Mouse (Mus musculus) lung, embryonic 14.5 days (tissue): ENCODE data around the gene Ptprd. TPM values are rescaled to one million over a fixed set of nuclear protein-coding genes. Genes with fewer than 3 reads are reported as not detected.
"Not testable (repeated sequence)": the region's sequence is repeated elsewhere in the genome, so short reads cannot be mapped to it uniquely, and the experiment has no call there.

Source experiments
- ATAC-seq: fragments of 200-750 bp; cut with Nextera tagmentation; 2 replicates; pipeline ENCODE4 v1.8.0; 2017; ENCODE audit warnings: mild to moderate bottlenecking, moderate TSS enrichment, moderate library complexity; ENCODE audit not compliant: insufficient read depth
- DNase-seq: peaks from one replicate; pipeline ENCODE4 v3.0.0-alpha.2; 2015
- H3K27ac ChIP-seq: fragments of 300-500 bp; sonication (generic); 2 replicates; pipeline ENCODE4 v1.5.1; 2014; ENCODE audit warnings: low read depth, mild to moderate bottlenecking, moderate library complexity
- H3K27me3 ChIP-seq: fragments of 300-500 bp; sonication (generic); 2 replicates; pipeline ENCODE4 v1.6.1; 2014; ENCODE audit warnings: low read length, control low read depth; ENCODE audit not compliant: insufficient read depth
- H3K36me3 ChIP-seq: fragments of 300-500 bp; sonication (generic); 2 replicates; pipeline ENCODE4 v1.6.1; 2014; ENCODE audit warnings: control low read depth; ENCODE audit not compliant: insufficient read depth
- H3K4me1 ChIP-seq: fragments of 300-500 bp; sonication (generic); 2 replicates; pipeline ENCODE4 v1.6.1; 2014; ENCODE audit warnings: antibody characterized with exemption, control low read depth; ENCODE audit not compliant: insufficient read depth
- H3K4me2 ChIP-seq: fragments of 300-500 bp; sonication (generic); 2 replicates; pipeline ENCODE4 v1.6.1; 2014; ENCODE audit warnings: mild to moderate bottlenecking
- H3K4me3 ChIP-seq: fragments of 300-500 bp; sonication (generic); 2 replicates; pipeline ENCODE4 v1.5.1; 2014; ENCODE audit warnings: low read depth, low read length
- H3K9ac ChIP-seq: fragments of 300-500 bp; sonication (generic); 2 replicates; pipeline ENCODE4 v1.6.1; 2014
- H3K9me3 ChIP-seq: fragments of 300-500 bp; sonication (generic); 2 replicates; pipeline ENCODE4 v1.6.1; 2016; ENCODE audit warnings: low read depth, low read length, control low read depth
- CTCF ChIP-seq: IDR thresholded peaks from 2 replicates; pipeline ENCODE4 v1.5.1; 2016; ENCODE audit warnings: antibody characterized with exemption, low read depth
- WGBS: fragments of 180-500 bp; shearing (Covaris S2); extraction: QIAGEN DNeasy Blood & Tissue Kit; methylation state at CpG from one replicate; pipeline ENCODE4 v1.1.7; 2014; 5-methylcytosine and 5-hydroxymethylcytosine counted together
- polyA plus RNA-seq: library from polyadenylated mRNA; unstranded; fragments of >200 nt; fragmentation: Nextera tagmentation; extraction: Ambion mirVana; gene quantifications from 2 replicates; pipeline ENCODE4 v1.2.1, GENCODE M21; 2014

Gene Ptprd
- polyA plus RNA-seq, 1 experiment from 2014 or later = 25.3 TPM

- Histone ChIP-seq H3K4me3 (no peak overlapping the region), H3K36me3 (no peaks in the 10 kb centered on the region), H3K4me2 (no peak overlapping the region), H3K27ac (no peak overlapping the region), H3K4me1 (peaks cover 8% of the 10 kb centered on the region; the same call in 1 of the 2 replicates), H3K9ac (no peak overlapping the region), H3K27me3 (no peaks in the 10 kb centered on the region), H3K9me3 (no peaks in the 10 kb centered on the region)
- ATAC-seq (0 out of 2 replicates have a peak, but pooled peaks have one; percentile 21), DNase-seq (peak; percentile 60)
- TF ChIP-seq CTCF = no peak
- WGBS = 37% methylated on average over 6 of the region's 6 CpGs
Measured at GRCm38 (mm10) chr4:76440791-76441364, 1770.9 kb downstream of the Ptprd start.

GRCm38 (mm10) chr4:76438496-76439079, 1773.2 kb downstream of the Ptprd start:
- H3K4me2 ChIP-seq = no peak overlapping the region
- H3K4me3 ChIP-seq = no peak overlapping the region
- no peak overlapping the region for H3K27ac ChIP-seq
- 68% methylated on average over 6 of the region's 6 CpGs for WGBS
- H3K9ac ChIP-seq = no peak overlapping the region
- peaks cover 8% of the 10 kb centered on the region; the same call in 1 of the 2 replicates for H3K4me1 ChIP-seq
- H3K9me3 ChIP-seq = no peaks in the 10 kb centered on the region
- H3K27me3 ChIP-seq = no peaks in the 10 kb centered on the region
- ATAC-seq = no peak
- no peak for DNase-seq
- H3K36me3 ChIP-seq = no peaks in the 10 kb centered on the region
- no peak for TF ChIP-seq CTCF

GRCm38 (mm10) chr4:76438068-76438467, 1773.7 kb downstream of the Ptprd start:
- 83% methylated on average over 4 of the region's 4 CpGs for WGBS
- Histone ChIP-seq H3K27me3 (no peaks in the 10 kb centered on the region), H3K4me1 (peaks cover 8% of the 10 kb centered on the region; the same call in 1 of the 2 replicates), H3K36me3 (no peaks in the 10 kb centered on the region), H3K4me3 (no peak overlapping the region), H3K9ac (no peak overlapping the region), H3K4me2 (no peak overlapping the region), H3K27ac (no peak overlapping the region), H3K9me3 (no peaks in the 10 kb centered on the region)
- DNase-seq (no peak), ATAC-seq (no peak)
- TF ChIP-seq CTCF = no peak

- 55% methylated on average over 5 of the region's 5 CpGs for WGBS
- Histone ChIP-seq H3K4me2 (no peak overlapping the region), H3K27ac (no peak overlapping the region), H3K4me3 (no peak overlapping the region), H3K9me3 (no peaks in the 10 kb centered on the region), H3K27me3 (no peaks in the 10 kb centered on the region), H3K36me3 (no peaks in the 10 kb centered on the region), H3K4me1 (peaks cover 6% of the 10 kb centered on the region; the same call in 1 of the 2 replicates), H3K9ac (no peak overlapping the region)
- ATAC-seq (no peak), DNase-seq (no peak)
- TF ChIP-seq CTCF = no peak
Measured at GRCm38 (mm10) chr4:76435920-76436319, 1775.8 kb downstream of the Ptprd start.

GRCm38 (mm10) chr4:76429769-76430168, 1782.0 kb downstream of the Ptprd start:
- DNase-seq = no peak
- Histone ChIP-seq H3K9ac (no peak overlapping the region), H3K4me3 (no peak overlapping the region), H3K36me3 (no peaks in the 10 kb centered on the region), H3K9me3 (no peaks in the 10 kb centered on the region), H3K4me2 (no peak overlapping the region), H3K27ac (no peak overlapping the region), H3K4me1 (no peaks in the 10 kb centered on the region), H3K27me3 (no peaks in the 10 kb centered on the region)
- no peak for TF ChIP-seq CTCF
- ATAC-seq = no peak
- WGBS = 57% methylated on average over 3 of the region's 3 CpGs

- H3K9ac ChIP-seq, H3K4me1 ChIP-seq, H3K27ac ChIP-seq, H3K9me3 ChIP-seq, DNase-seq, H3K4me2 ChIP-seq, ATAC-seq, H3K4me3 ChIP-seq, H3K27me3 ChIP-seq, H3K36me3 ChIP-seq: not testable (repeated sequence)
- 79% methylated on average over 3 of the region's 3 CpGs for WGBS
Measured at GRCm38 (mm10) chr4:76427036-76427435, 1784.7 kb downstream of the Ptprd start.

GRCm38 (mm10) chr4:76425230-76425575, 1786.6 kb downstream of the Ptprd start:
- Histone ChIP-seq H3K9ac (no peak overlapping the region), H3K27ac (no peak overlapping the region)

More at GRCm38 (mm10) chr4:76425230-76425575, 1786.6 kb downstream of the Ptprd start:
- ATAC-seq = peak; percentile 17; the same call in 1 of the 2 replicates
- H3K27me3 ChIP-seq = no peaks in the 10 kb centered on the region
- TF ChIP-seq CTCF = no peak
- no peaks in the 10 kb centered on the region for H3K36me3 ChIP-seq
- DNase-seq = no peak
- H3K4me2 ChIP-seq = no peak overlapping the region
- 58% methylated on average over 2 of the region's 2 CpGs for WGBS
- H3K4me1 ChIP-seq = no peaks in the 10 kb centered on the region
- no peak overlapping the region for H3K4me3 ChIP-seq
- H3K9me3 ChIP-seq = no peaks in the 10 kb centered on the region
